Mouse (Mus musculus): ENCODE results near the gene Letm1. TPM values are rescaled to one million over a fixed set of nuclear protein-coding genes. Genes with fewer than 3 reads are reported as not detected.

Letm1 gene
- polyA plus RNA-seq, 1 experiment: 27.0 TPM

DNA sequence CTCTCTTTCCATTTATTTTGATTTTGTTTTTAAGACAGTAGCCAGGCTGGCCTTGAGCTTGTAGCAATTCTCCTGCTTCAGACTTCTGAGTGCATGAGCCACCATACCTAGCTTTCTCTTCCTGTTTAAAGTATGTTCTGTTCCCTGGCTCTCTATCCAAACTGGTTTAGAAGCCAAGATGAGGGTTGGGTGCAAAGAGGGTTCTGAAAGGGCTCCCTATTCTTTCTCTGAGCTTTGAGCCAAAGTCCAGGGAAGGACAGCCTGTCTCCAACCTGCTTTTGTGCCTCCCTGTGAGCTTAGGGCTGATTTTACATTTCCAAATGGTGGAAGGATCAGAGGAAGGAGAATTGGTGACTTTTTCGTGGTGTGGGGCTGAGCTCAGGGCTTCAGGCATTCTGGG, 55.7 kb downstream of the Letm1 start:
- Histone ChIP-seq H3K27me3 (ENCODE audit: control insufficient read depth, insufficient read depth, insufficient read length) (peaks cover 21% of the 10 kb centered on the region), H3K79me3 (ENCODE audit: low read depth) (no peaks in the 10 kb centered on the region), H3K79me2 (ENCODE audit: control insufficient read depth, insufficient read depth) (no peaks in the 10 kb centered on the region), H3K36me3 (ENCODE audit: control insufficient read depth, insufficient read depth) (no peaks in the 10 kb centered on the region), H3ac (ENCODE audit: control insufficient read depth, insufficient read length, low read depth) (no peak overlapping the region), H3K4me3 (ENCODE audit: insufficient read depth, poor library complexity, severe bottlenecking) (no peak overlapping the region)
- TF ChIP-seq MAX (IDR thresholded peaks at IDR 0.05): no peak
- no peak for TF ChIP-seq MYOG (IDR thresholded peaks at IDR 0.05; ENCODE audit: control insufficient read depth, extremely low read depth, insufficient read length)
- no peak for TF ChIP-seq MYOD1 (IDR thresholded peaks at IDR 0.05; ENCODE audit: control insufficient read depth, insufficient read length, low read depth)
- no peak for TF ChIP-seq CTCF (IDR thresholded peaks at IDR 0.05; ENCODE audit: control insufficient read depth, insufficient read depth, insufficient read length)
- no peak for TF ChIP-seq CEBPB (IDR thresholded peaks at IDR 0.05; ENCODE audit: low read depth)
- TF ChIP-seq FOSL1 (IDR thresholded peaks at IDR 0.05; ENCODE audit: insufficient read depth, low read length, poor library complexity, severe bottlenecking): no peak
- no peak for TF ChIP-seq USF1 (IDR thresholded peaks at IDR 0.05; ENCODE audit: low read depth)

DNA sequence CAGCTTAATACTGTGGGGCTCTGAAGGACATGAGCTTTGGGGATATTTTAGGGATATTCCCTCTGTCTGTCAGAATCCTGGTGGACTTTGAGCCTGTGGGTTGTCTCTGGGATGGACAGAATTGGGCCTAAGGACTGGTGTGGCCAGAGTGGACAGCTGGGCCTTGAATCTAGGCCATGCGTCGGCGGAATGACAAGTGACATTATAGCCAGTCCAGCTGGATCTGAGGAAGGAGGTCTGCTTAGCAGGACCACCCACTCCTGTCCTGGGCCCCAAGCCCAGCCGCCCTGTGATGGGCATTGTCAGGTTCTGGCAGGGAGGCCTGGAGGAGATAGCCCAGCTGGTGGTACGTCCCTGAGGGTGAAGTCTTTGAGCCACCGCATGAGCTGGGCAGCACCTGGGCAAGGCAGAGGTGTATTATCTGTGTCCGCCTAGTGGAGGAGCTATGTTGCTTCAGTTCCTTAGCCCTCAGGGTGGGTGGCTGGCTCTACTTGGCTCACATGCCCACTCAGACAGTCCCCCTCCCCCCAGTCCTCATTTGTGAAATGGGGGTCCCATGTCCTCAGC, 56.5 kb downstream of the Letm1 start:
- Histone ChIP-seq H3K4me3 (ENCODE audit: insufficient read depth, poor library complexity, severe bottlenecking) (no peak overlapping the region), H3K79me3 (ENCODE audit: low read depth) (no peaks in the 10 kb centered on the region), H3ac (ENCODE audit: control insufficient read depth, insufficient read length, low read depth) (no peak overlapping the region), H3K79me2 (ENCODE audit: control insufficient read depth, insufficient read depth) (no peaks in the 10 kb centered on the region), H3K27me3 (ENCODE audit: control insufficient read depth, insufficient read depth, insufficient read length) (peaks cover 21% of the 10 kb centered on the region), H3K36me3 (ENCODE audit: control insufficient read depth, insufficient read depth) (no peaks in the 10 kb centered on the region)
- TF ChIP-seq USF1 (IDR thresholded peaks at IDR 0.05; ENCODE audit: low read depth): no peak
- no peak for TF ChIP-seq FOSL1 (IDR thresholded peaks at IDR 0.05; ENCODE audit: insufficient read depth, low read length, poor library complexity, severe bottlenecking)
- no peak for TF ChIP-seq CEBPB (IDR thresholded peaks at IDR 0.05; ENCODE audit: low read depth)
- TF ChIP-seq MAX (IDR thresholded peaks at IDR 0.05): no peak
- TF ChIP-seq MYOD1 (IDR thresholded peaks at IDR 0.05; ENCODE audit: control insufficient read depth, insufficient read length, low read depth): no peak
- TF ChIP-seq CTCF (IDR thresholded peaks at IDR 0.05; ENCODE audit: control insufficient read depth, insufficient read depth, insufficient read length): no peak
- no peak for TF ChIP-seq MYOG (IDR thresholded peaks at IDR 0.05; ENCODE audit: control insufficient read depth, extremely low read depth, insufficient read length)

DNA sequence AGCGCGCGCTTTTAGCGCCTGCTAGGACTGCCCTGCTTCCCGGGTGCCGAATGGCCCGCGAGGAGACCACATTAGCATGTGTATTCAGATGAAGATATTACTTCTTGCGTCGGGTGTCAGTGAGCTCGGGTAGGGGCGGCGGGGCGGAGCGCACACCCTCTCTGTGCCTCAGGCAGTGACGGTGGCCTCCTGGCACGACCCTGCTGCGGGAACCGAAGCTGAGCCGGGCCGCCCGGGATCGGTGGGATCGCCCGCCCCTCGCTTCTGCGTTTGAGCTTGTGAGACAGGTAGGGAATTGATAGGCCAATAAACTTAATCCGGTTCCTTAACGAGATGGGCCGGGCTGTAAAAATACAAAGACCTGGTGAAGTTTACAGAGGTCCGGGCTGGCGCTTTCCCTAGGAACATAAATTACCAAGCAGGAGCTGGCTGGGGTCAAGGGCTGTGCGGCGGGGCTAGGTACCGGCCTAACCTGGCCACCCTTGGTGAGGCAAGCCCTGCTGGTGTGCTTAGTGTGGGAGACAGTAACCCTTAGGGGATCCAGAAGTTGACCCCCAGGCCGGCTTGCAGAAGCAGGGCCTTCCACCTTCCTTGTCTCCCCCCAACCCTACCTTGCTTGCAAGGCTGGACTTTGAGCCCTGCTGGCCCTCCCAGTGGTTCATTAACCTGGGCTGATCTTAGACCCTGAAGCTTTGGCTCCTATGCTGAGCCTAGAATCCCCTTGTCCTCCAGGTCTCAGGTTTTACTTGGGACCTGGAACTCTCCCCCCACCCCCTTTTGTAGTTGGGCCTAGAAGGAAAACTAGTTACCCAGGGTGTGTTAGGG, 58.8 kb downstream of the Letm1 start:
- H3K4me3 ChIP-seq (ENCODE audit: insufficient read depth, poor library complexity, severe bottlenecking): no peak overlapping the region
- no peaks in the 10 kb centered on the region for H3K79me3 ChIP-seq (ENCODE audit: low read depth)
- H3K36me3 ChIP-seq (ENCODE audit: control insufficient read depth, insufficient read depth): no peaks in the 10 kb centered on the region
- H3K27me3 ChIP-seq (ENCODE audit: control insufficient read depth, insufficient read depth, insufficient read length): peaks cover 21% of the 10 kb centered on the region
- H3K79me2 ChIP-seq (ENCODE audit: control insufficient read depth, insufficient read depth): no peaks in the 10 kb centered on the region
- no peak for TF ChIP-seq CTCF (IDR thresholded peaks at IDR 0.05; ENCODE audit: control insufficient read depth, insufficient read depth, insufficient read length)
- TF ChIP-seq USF1 (IDR thresholded peaks at IDR 0.05; ENCODE audit: low read depth): no peak
- TF ChIP-seq MAX (IDR thresholded peaks at IDR 0.05): no peak
- no peak for TF ChIP-seq FOSL1 (IDR thresholded peaks at IDR 0.05; ENCODE audit: insufficient read depth, low read length, poor library complexity, severe bottlenecking)
- TF ChIP-seq MYOD1 (IDR thresholded peaks at IDR 0.05; ENCODE audit: control insufficient read depth, insufficient read length, low read depth): no peak
- no peak for TF ChIP-seq MYOG (IDR thresholded peaks at IDR 0.05; ENCODE audit: control insufficient read depth, extremely low read depth, insufficient read length)
- TF ChIP-seq CEBPB (IDR thresholded peaks at IDR 0.05; ENCODE audit: low read depth): no peak
- no peak overlapping the region for H3ac ChIP-seq (ENCODE audit: control insufficient read depth, insufficient read length, low read depth)

DNA sequence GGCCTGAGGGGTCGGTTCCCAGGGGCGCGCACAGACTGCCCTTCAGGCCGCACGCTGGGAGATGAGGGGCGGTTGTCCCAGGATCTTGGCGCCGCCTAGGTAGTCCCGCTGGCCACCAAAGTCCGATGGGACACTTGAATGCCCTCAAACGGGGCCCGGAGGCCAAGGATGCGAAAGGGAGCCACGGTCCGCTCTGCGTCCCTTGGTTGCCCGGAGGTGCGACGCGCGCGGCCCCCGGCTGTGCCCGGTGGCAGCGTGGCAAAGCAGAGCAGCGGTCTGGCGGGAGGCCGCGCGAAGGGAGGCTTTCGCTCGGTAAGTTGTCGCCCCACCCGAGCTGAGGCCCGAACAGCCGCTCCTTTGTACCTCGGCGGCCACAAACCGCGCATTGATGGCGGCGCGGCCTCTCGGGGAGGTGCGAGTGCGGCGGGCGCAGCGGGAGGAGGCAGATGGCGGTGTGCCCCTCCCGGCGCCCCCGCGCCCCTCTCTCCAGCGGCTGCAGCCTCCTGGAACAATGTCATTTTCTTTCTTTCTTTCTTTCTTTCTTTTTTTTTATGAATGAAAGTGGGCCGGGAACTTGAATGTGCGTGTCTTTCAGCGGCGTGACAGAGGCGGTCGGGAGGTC, 59.5 kb downstream of the Letm1 start:
- no peaks in the 10 kb centered on the region for H3K79me2 ChIP-seq (ENCODE audit: control insufficient read depth, insufficient read depth)
- H3K36me3 ChIP-seq (ENCODE audit: control insufficient read depth, insufficient read depth): no peaks in the 10 kb centered on the region
- H3K4me3 ChIP-seq (ENCODE audit: insufficient read depth, poor library complexity, severe bottlenecking): no peak overlapping the region
- H3K79me3 ChIP-seq (ENCODE audit: low read depth): no peaks in the 10 kb centered on the region
- no peak overlapping the region for H3ac ChIP-seq (ENCODE audit: control insufficient read depth, insufficient read length, low read depth)
- peaks cover 21% of the 10 kb centered on the region for H3K27me3 ChIP-seq (ENCODE audit: control insufficient read depth, insufficient read depth, insufficient read length)
- TF ChIP-seq MYOG (IDR thresholded peaks at IDR 0.05; ENCODE audit: control insufficient read depth, extremely low read depth, insufficient read length): no peak
- no peak for TF ChIP-seq MYOD1 (IDR thresholded peaks at IDR 0.05; ENCODE audit: control insufficient read depth, insufficient read length, low read depth)
- TF ChIP-seq CTCF (IDR thresholded peaks at IDR 0.05; ENCODE audit: control insufficient read depth, insufficient read depth, insufficient read length): no peak
- no peak for TF ChIP-seq USF1 (IDR thresholded peaks at IDR 0.05; ENCODE audit: low read depth)
- TF ChIP-seq CEBPB (IDR thresholded peaks at IDR 0.05; ENCODE audit: low read depth): no peak
- no peak for TF ChIP-seq FOSL1 (IDR thresholded peaks at IDR 0.05; ENCODE audit: insufficient read depth, low read length, poor library complexity, severe bottlenecking)
- no peak for TF ChIP-seq MAX (IDR thresholded peaks at IDR 0.05)

DNA sequence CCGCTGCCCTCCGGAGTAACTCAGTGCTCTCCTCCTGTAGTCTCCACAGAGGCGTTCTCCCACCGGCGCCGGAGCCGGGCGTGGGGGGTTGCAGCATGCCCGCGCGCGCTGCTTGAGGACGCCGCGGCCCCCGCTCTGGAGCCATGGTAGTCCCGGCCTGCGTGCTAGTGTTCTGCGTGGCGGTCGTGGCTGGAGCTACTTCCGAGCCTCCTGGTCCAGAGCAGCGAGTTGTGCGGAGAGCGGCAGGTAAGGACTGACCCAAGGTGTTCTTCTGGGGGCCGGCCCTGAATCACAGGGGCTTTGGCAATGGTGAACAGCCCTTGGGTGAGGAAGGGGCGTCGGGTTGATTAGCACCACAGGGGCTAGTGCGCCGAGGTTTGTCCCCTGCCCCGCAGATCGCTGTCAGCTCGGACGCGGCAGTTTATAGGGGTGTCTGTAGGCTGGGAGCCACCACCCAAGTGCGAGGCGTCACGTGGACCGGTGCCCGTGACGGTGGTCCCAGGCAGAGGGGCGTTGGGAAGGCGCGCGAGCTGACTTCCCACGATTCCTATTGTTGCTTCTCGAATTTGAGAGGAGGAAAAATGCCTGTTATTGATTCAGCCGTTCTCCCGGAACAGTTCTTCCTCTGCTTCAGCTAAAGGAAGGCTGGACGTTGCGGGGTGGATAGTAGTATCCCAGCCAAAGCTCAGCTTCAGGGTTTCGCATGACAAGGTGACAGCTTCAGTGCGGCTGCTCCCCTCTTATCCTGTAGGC, 60.2 kb downstream of the Letm1 start:
- H3K79me3 ChIP-seq (ENCODE audit: low read depth): no peaks in the 10 kb centered on the region
- peak overlapping the region; percentile 25 for H3K4me3 ChIP-seq (ENCODE audit: insufficient read depth, poor library complexity, severe bottlenecking)
- H3K36me3 ChIP-seq (ENCODE audit: control insufficient read depth, insufficient read depth): no peaks in the 10 kb centered on the region
- TF ChIP-seq MYOD1 (IDR thresholded peaks at IDR 0.05; ENCODE audit: control insufficient read depth, insufficient read length, low read depth) (no peak), MAX (IDR thresholded peaks at IDR 0.05) (no peak), FOSL1 (IDR thresholded peaks at IDR 0.05; ENCODE audit: insufficient read depth, low read length, poor library complexity, severe bottlenecking) (no peak), CEBPB (IDR thresholded peaks at IDR 0.05; ENCODE audit: low read depth) (no peak), CTCF (IDR thresholded peaks at IDR 0.05; ENCODE audit: control insufficient read depth, insufficient read depth, insufficient read length) (no peak), USF1 (IDR thresholded peaks at IDR 0.05; ENCODE audit: low read depth) (no peak), MYOG (IDR thresholded peaks at IDR 0.05; ENCODE audit: control insufficient read depth, extremely low read depth, insufficient read length) (no peak)
- no peaks in the 10 kb centered on the region for H3K79me2 ChIP-seq (ENCODE audit: control insufficient read depth, insufficient read depth)
- H3K27me3 ChIP-seq (ENCODE audit: control insufficient read depth, insufficient read depth, insufficient read length): peaks cover 21% of the 10 kb centered on the region
- peak overlapping the region; percentile 64 for H3ac ChIP-seq (ENCODE audit: control insufficient read depth, insufficient read length, low read depth)

Data from C2C12 (cell line).